8 mouse cellular contexts compared by ENCODE assay signal in genomic region chr7:73524454-73524952, GRCm38 (mm10). TPM values are rescaled to one million over a fixed set of nuclear protein-coding genes. Genes with fewer than 3 reads are reported as not detected.
DNase-seq lines count a peak whose midpoint lies in the region; TF ChIP-seq lines count a peak whose summit lies in the region.

No protein-coding gene starts in this region.

- WGBS in bone marrow, adult 2 months, result 20% methylated on average over 9 of the region's 9 CpGs
- 30% methylated on average over 9 of the region's 9 CpGs for WGBS in macrophage (ENCODE audit: missing documents)

- no peaks in the 10 kb centered on the region; the same call in 1 of the 2 replicates for H3K4me1 ChIP-seq in bone marrow, adult 2 months (ENCODE audit: control insufficient read depth, insufficient read depth, low read length)
- H3K4me1 ChIP-seq in embryonic fibroblast, embryonic 13.5 days (ENCODE audit: control insufficient read depth, insufficient read depth, low read length), result peaks cover 8% of the 10 kb centered on the region

- intact Hi-C loops in left cerebral cortex, adult 2 months (cut with DNase I), result loop anchor here (1.0 kb wide), 1 partner anchor 94 kb away; no protein-coding TSS in a partner anchor

- peak overlapping the region; percentile 23 for H3K27ac ChIP-seq in bone marrow, adult 2 months (ENCODE audit: control insufficient read depth, insufficient read depth, low read depth, low read length, poor library complexity)
- peak overlapping the region; percentile 77 for H3K27ac ChIP-seq in embryonic fibroblast, embryonic 13.5 days (ENCODE audit: insufficient read depth, low read length)
- peak overlapping the region; percentile 80 for H3K27ac ChIP-seq in left cerebral cortex, adult 2 months
- peak overlapping the region; percentile 69 for H3K27ac ChIP-seq in macrophage

- H3K79me2 ChIP-seq in macrophage (ENCODE audit: inconsistent target), result peaks cover 100% of the 10 kb centered on the region

- no peak for TF ChIP-seq POLR2A in bone marrow, adult 2 months (IDR thresholded peaks at IDR 0.05; ENCODE audit: borderline replicate concordance, control insufficient read depth, low read depth, low read length)
- no peak for TF ChIP-seq POLR2A in embryonic fibroblast, embryonic 13.5 days (IDR thresholded peaks at IDR 0.05; ENCODE audit: low read depth, low read length)

- H3K36me3 ChIP-seq in macrophage (ENCODE audit: inconsistent target), result peaks cover 24% of the 10 kb centered on the region; the same call in 1 of the 2 replicates

- peak; percentile 66 for TF ChIP-seq CTCF in bone marrow, adult 2 months (IDR thresholded peaks at IDR 0.05; ENCODE audit: control insufficient read depth, insufficient read depth, low read length)
- no peak for TF ChIP-seq CTCF in embryonic fibroblast, embryonic 13.5 days (IDR thresholded peaks at IDR 0.05; ENCODE audit: borderline replicate concordance, insufficient read depth, low read length)
- peak; percentile 88 for TF ChIP-seq CTCF in left cerebral cortex, adult 2 months (IDR thresholded peaks at IDR 0.05)

- peak; percentile 73 for DNase-seq in adrenal gland, adult 2 months
- no peak for DNase-seq in adrenal gland, adult 8-10 months
- DNase-seq in heart, postnatal 4 days, result peak; percentile 67
- DNase-seq in left cerebral cortex, adult 2 months (ENCODE audit: extremely low spot score in 1 of 2, low spot score in 2 of 2), result peak in 1 of 2 experiments; percentile 41
- peak; percentile 90 for DNase-seq in skeletal muscle tissue, adult 2 months (ENCODE audit: low read depth, low spot score)

- H3K4me3 ChIP-seq in bone marrow, adult 2 months (replicated peaks; ENCODE audit: control insufficient read depth, low read depth, low read length), result no peak overlapping the region
- H3K4me3 ChIP-seq in embryonic fibroblast, embryonic 13.5 days (ENCODE audit: insufficient read depth, low read length), result no peak overlapping the region
- H3K4me3 ChIP-seq in left cerebral cortex, adult 2 months, result no peak overlapping the region
- no peak overlapping the region for H3K4me3 ChIP-seq in macrophage (ENCODE audit: inconsistent target)

RNA-seq across cellular contexts. Expression of gene Chd2, which starts 17.1 kb away (rescaled TPM):
- total RNA-seq in adrenal gland, adult 2 months (2021), result 10 to 100 TPM; 28.3 to 45.9 TPM
- polyA plus RNA-seq in adrenal gland, adult 2 months (2012; rRNA removed), result 11.1 and 12.9 TPM in 2 replicates
- 10 to 100 TPM; 38.6 to 65.5 (median 49.7) TPM for total RNA-seq in adrenal gland, adult 8-10 months (2022)
- polyA plus RNA-seq in bone marrow, adult 2 months (2011; ENCODE audit: insufficient read depth, insufficient read length, low replicate concordance, missing spikeins), result 60.1 and 96.4 TPM in 2 replicates
- polyA plus RNA-seq in embryonic fibroblast, embryonic 13.5 days (2011; ENCODE audit: insufficient read length, low read depth, missing spikeins), result 45.2 and 51.4 TPM in 2 replicates
- total RNA-seq in heart, postnatal 4 days (2021), result 10 to 100 TPM; 57.3 to 61.0 TPM
- total RNA-seq in left cerebral cortex, adult 2 months (2021), result 10 to 100 TPM; 57.4 to 60.3 TPM
- total RNA-seq in macrophage (2018; cell fraction: chromatin; rRNA removed), result 100 to 1,000 TPM; 403 to 732 (median 510) TPM
- 10 to 100 TPM; 21.1 to 41.7 (median 26.6) TPM for total RNA-seq in macrophage (2018; cell fraction: cytosol; rRNA removed)
- total RNA-seq in macrophage (2018; cell fraction: nucleus; rRNA removed), result 100 to 1,000 TPM; 110 to 331 (median 224) TPM
- 11.4 to 34.5 TPM (median 15.8 TPM) in 3 replicates for polyA plus RNA-seq in macrophage (2018)

Comparison
In these comparisons a context has a peak if more than half of its experiments do, and no peak if none do; other contexts are left out.
1. H3K27ac ChIP-seq: peak in every context shown above with its lines; median percentile 80 in left cerebral cortex, adult 2 months; 77 in embryonic fibroblast, embryonic 13.5 days; 69 in macrophage; 23 in bone marrow, adult 2 months.